Mouse (Mus musculus) heart, postnatal 0 days (tissue): Measurements from ENCODE around the gene Dqx1. TPM values are rescaled to one million over a fixed set of nuclear protein-coding genes. Genes with fewer than 3 reads are reported as not detected.

Experiments
- ATAC-seq: fragments of 200-750 bp; cut with Nextera tagmentation; 2 replicates; pipeline ENCODE4 v1.8.0; 2017; ENCODE audit warnings: low read depth, moderate number of reproducible peaks, moderate library complexity; ENCODE audit not compliant: insufficient read depth
- DNase-seq: peaks from one replicate; pipeline ENCODE4 v3.0.0-alpha.2; 2016; ENCODE audit warnings: low spot score
- H3K27ac ChIP-seq: fragments of 300-500 bp; sonication (generic); 2 replicates; pipeline ENCODE4 v1.5.1; 2014; ENCODE audit warnings: low read depth, mild to moderate bottlenecking
- H3K27me3 ChIP-seq: fragments of 300-500 bp; sonication (generic); 2 replicates; pipeline ENCODE4 v1.6.1; 2014; ENCODE audit warnings: low read length, mixed read lengths; ENCODE audit not compliant: control insufficient read depth, insufficient read depth
- H3K36me3 ChIP-seq: fragments of 300-500 bp; sonication (generic); replicated peaks from 2 replicates; pipeline ENCODE4 v1.6.1; 2014; ENCODE audit warnings: low read length, mixed read lengths; ENCODE audit not compliant: control insufficient read depth, insufficient read depth
- H3K4me1 ChIP-seq: fragments of 300-500 bp; sonication (generic); 2 replicates; pipeline ENCODE4 v1.6.1; 2014; ENCODE audit warnings: antibody characterized with exemption; ENCODE audit not compliant: control insufficient read depth, insufficient read depth
- H3K4me2 ChIP-seq: fragments of 300-500 bp; sonication (generic); 2 replicates; pipeline ENCODE4 v1.6.1; 2014; ENCODE audit warnings: low read depth, mild to moderate bottlenecking, low read length, moderate library complexity
- H3K4me3 ChIP-seq: fragments of 300-500 bp; sonication (generic); 2 replicates; pipeline ENCODE4 v1.5.1; 2014; ENCODE audit warnings: low read depth, low read length
- H3K9ac ChIP-seq: fragments of 300-500 bp; sonication (generic); replicated peaks from 2 replicates; pipeline ENCODE4 v1.6.1; 2014; ENCODE audit warnings: low read depth, low read length, mixed read lengths
- H3K9me3 ChIP-seq: fragments of 300-500 bp; sonication (generic); replicated peaks from 2 replicates; pipeline ENCODE4 v1.6.1; 2016; ENCODE audit warnings: low read length; ENCODE audit not compliant: control insufficient read depth
- CTCF ChIP-seq: IDR thresholded peaks from 2 replicates; pipeline ENCODE4 v1.5.1; 2016; ENCODE audit warnings: antibody characterized with exemption, control low read depth, low read depth
- EP300 ChIP-seq: IDR thresholded peaks from 2 replicates; pipeline ENCODE4 v1.6.1; 2016; ENCODE audit warnings: antibody characterized with exemption, low read depth
- WGBS: fragments of 180-500 bp; shearing (Covaris S2); extraction: QIAGEN DNeasy Blood & Tissue Kit; methylation state at CpG from one replicate; pipeline ENCODE4 v1.1.7; 2014; 5-methylcytosine and 5-hydroxymethylcytosine counted together
- polyA plus RNA-seq: library from polyadenylated mRNA; unstranded; fragments of >200 nt; fragmentation: Nextera tagmentation; extraction: Ambion mirVana; gene quantifications from 2 replicates; pipeline ENCODE4 v1.2.1, GENCODE M21; 2015
- total RNA-seq: library from RNA; depleted of rRNA; stranded (reverse); fragments of >200 nt; gene quantifications from 2 replicates; pipeline ENCODE4 v1.2.3, GENCODE M21; 2014; ENCODE audit warnings: low replicate concordance; rRNA removed

Gene Dqx1
- total RNA-seq (not detected in 2 replicates), polyA plus RNA-seq (0.08 and 0.32 TPM in 2 replicates)

DNA sequence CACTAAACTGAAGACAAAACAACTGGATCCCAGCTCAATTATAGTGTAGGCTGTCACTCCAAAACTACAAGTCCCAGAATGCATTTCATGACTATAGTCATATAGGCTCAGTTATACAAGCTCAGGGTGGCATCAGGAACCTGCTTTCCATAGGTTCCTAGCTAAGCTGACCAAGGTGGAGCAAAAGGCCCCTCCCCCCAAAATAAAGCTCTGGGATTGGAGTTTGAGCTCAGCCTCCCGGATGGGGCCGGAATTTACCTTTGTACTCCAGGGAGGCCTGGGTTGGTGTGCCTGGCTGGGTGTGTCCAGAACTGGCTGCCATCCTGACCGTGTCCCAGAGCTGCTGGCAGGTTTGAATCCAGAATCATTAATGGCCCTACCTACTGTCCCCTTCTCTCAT lies at the start of gene Dqx1:
Dqx1 (plus strand) TSS at position 55 of the 400 bp plus-strand sequence.
- peaks cover 23% of the 10 kb centered on the region for H3K27me3 ChIP-seq
- WGBS = 54% methylated on average over 3 of the region's 3 CpGs
- no peak within 1 kb of the TSS for H3K4me3 ChIP-seq
- H3K4me1 ChIP-seq = peaks cover 17% of the 10 kb centered on the region
- no peaks in the 10 kb centered on the region for H3K9me3 ChIP-seq
- no peak within 1 kb of the TSS for H3K9ac ChIP-seq
- ATAC-seq (no peak), DNase-seq (no peak)
- no peak within 1 kb of the TSS for H3K27ac ChIP-seq
- H3K4me2 ChIP-seq = no peak within 1 kb of the TSS
- H3K36me3 ChIP-seq = peaks cover 14% of the 10 kb centered on the region
- TF ChIP-seq EP300 = no peak
- TF ChIP-seq CTCF = no peak

DNA sequence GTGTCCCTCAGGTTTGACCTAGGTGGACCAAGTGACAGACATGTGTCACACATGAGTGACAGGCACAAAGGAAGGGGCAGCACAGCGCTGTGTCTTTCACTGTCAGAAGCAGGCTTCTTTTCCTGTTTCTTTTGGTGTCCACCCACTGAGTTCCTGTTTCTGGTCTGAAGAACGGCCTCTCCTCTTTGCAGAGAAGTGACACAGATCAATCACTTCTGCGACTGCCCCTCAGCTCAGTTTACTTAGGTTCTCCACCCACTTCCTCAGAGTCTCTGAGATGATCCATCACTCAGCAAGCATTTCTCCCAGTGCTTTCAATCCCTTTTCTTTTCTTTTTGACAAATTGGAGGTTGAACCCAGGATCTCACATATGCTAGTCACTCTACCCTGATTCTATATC lies 49.0 kb upstream of the Dqx1 start:
- Histone ChIP-seq H3K4me3 (no peak overlapping the region), H3K9me3 (no peaks in the 10 kb centered on the region), H3K27me3 (no peaks in the 10 kb centered on the region), H3K9ac (no peak overlapping the region), H3K36me3 (no peaks in the 10 kb centered on the region), H3K4me1 (peaks cover 12% of the 10 kb centered on the region), H3K4me2 (no peak overlapping the region), H3K27ac (no peak overlapping the region)
- TF ChIP-seq EP300 (no peak), CTCF (no peak)
- WGBS = 51% methylated on average over 3 of the region's 3 CpGs
- ATAC-seq (no peak), DNase-seq (no peak)

GRCm38 (mm10) chr6:83010010-83010409 lies 47.6 kb upstream of the Dqx1 start:
- no peak overlapping the region for H3K27ac ChIP-seq
- no peak for TF ChIP-seq EP300
- TF ChIP-seq CTCF = no peak
- H3K4me2 ChIP-seq = no peak overlapping the region
- H3K4me1 ChIP-seq = peaks cover 7% of the 10 kb centered on the region; the same call in 1 of the 2 replicates
- no peak overlapping the region for H3K4me3 ChIP-seq
- DNase-seq (no peak), ATAC-seq (no peak)
- H3K36me3 ChIP-seq = no peaks in the 10 kb centered on the region
- H3K27me3 ChIP-seq = no peaks in the 10 kb centered on the region
- H3K9ac ChIP-seq = no peak overlapping the region
- 49% methylated on average over 7 of the region's 7 CpGs for WGBS
- H3K9me3 ChIP-seq = no peaks in the 10 kb centered on the region

DNA sequence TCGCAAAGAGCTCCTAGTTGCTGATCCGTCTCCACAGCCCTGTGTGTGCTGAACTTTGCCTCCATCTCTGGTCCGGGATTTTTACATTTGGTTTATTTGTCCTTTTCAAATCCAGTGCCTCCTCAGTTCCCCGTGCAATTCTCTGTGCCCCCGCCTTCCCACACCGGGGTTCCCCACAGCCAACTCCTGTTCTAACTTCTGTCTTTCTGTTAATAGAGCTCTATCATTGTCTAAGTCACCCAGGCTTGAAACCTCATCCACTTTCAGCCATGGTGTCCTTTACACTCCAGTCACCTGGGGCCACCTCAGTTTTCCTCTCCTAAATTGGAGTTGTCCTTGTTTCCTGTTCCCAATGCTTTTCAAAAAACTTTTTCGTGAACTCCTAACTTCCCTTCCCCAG lies 46.4 kb upstream of the Dqx1 start:
- H3K27ac ChIP-seq = no peak overlapping the region
- H3K27me3 ChIP-seq = no peaks in the 10 kb centered on the region
- 83% methylated on average over 7 of the region's 7 CpGs for WGBS
- H3K4me2 ChIP-seq = no peak overlapping the region
- H3K36me3 ChIP-seq = no peaks in the 10 kb centered on the region
- no peak overlapping the region for H3K9ac ChIP-seq
- ATAC-seq (no peak), DNase-seq (no peak)
- no peak overlapping the region for H3K4me3 ChIP-seq
- no peak for TF ChIP-seq CTCF
- no peak for TF ChIP-seq EP300
- no peaks in the 10 kb centered on the region for H3K9me3 ChIP-seq
- 0 out of 2 replicates have a peak, but pooled peaks cover 3% of the 10 kb centered on the region for H3K4me1 ChIP-seq

DNA sequence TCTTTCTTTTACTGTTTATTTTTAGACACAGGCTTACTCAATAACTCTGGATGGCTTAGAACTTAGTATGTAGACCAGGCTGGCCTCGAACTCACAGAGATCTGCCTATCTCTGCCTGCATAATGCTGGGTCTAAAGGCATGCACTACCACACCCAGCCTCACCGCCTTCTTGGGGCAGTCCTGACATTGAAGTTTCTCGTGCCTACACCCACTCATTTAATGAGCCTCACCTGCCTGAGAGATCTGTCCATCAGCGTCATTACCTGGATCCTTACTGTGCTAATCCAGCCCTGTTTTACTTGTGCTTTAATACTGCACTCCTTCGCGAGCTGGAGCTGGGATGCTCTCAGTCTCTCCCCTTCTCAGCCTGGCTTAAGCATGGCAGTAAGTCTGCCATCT lies 45.9 kb upstream of the Dqx1 start:
- DNase-seq (no peak), ATAC-seq (no peak)
- 0 out of 2 replicates have a peak, but pooled peaks cover 3% of the 10 kb centered on the region for H3K4me1 ChIP-seq
- no peak overlapping the region for H3K27ac ChIP-seq
- WGBS = 80% methylated on average over 6 of the region's 6 CpGs
- H3K27me3 ChIP-seq = no peaks in the 10 kb centered on the region
- no peak overlapping the region for H3K4me3 ChIP-seq
- no peak overlapping the region for H3K9ac ChIP-seq
- H3K36me3 ChIP-seq = no peaks in the 10 kb centered on the region
- H3K4me2 ChIP-seq = no peak overlapping the region
- H3K9me3 ChIP-seq = no peaks in the 10 kb centered on the region
- no peak for TF ChIP-seq EP300
- TF ChIP-seq CTCF = no peak

GRCm38 (mm10) chr6:83013444-83013843 lies 44.2 kb upstream of the Dqx1 start:
- DNase-seq = no peak
- Histone ChIP-seq H3K36me3 (no peaks in the 10 kb centered on the region), H3K4me2 (no peak overlapping the region), H3K27ac (no peak overlapping the region), H3K9ac (no peak overlapping the region), H3K9me3 (no peaks in the 10 kb centered on the region), H3K4me3 (no peak overlapping the region), H3K27me3 (no peaks in the 10 kb centered on the region), H3K4me1 (0 out of 2 replicates have a peak, but pooled peaks cover 3% of the 10 kb centered on the region)
- ATAC-seq = no peak
- no peak for TF ChIP-seq EP300
- TF ChIP-seq CTCF = no peak
- WGBS = 73% methylated on average over 5 of the region's 5 CpGs
